Mouse (Mus musculus) liver, embryonic 16.5 days (tissue): Measurements from ENCODE around the gene Themis3. TPM values are rescaled to one million over a fixed set of nuclear protein-coding genes. Genes with fewer than 3 reads are reported as not detected.

Source experiments
- ATAC-seq: fragments of 200-750 bp; cut with Nextera tagmentation; 2 replicates; pipeline ENCODE4 v1.8.0; 2017; ENCODE audit warnings: low read depth, mild to moderate bottlenecking, moderate number of reproducible peaks, moderate library complexity
- H3K27ac ChIP-seq: fragments of 300-500 bp; sonication (generic); 2 replicates; pipeline ENCODE4 v1.5.1; 2014; ENCODE audit warnings: mild to moderate bottlenecking, low read length
- H3K27me3 ChIP-seq: fragments of 300-500 bp; sonication (generic); 2 replicates; pipeline ENCODE4 v1.6.1; 2014; ENCODE audit warnings: low read depth, low read length, mixed read lengths; ENCODE audit not compliant: control insufficient read depth, insufficient read depth
- H3K36me3 ChIP-seq: fragments of 300-500 bp; sonication (generic); 2 replicates; pipeline ENCODE4 v1.6.1; 2014; ENCODE audit warnings: mild to moderate bottlenecking; ENCODE audit not compliant: control insufficient read depth, insufficient read depth
- H3K4me1 ChIP-seq: fragments of 300-500 bp; sonication (generic); 2 replicates; pipeline ENCODE4 v1.6.1; 2014; ENCODE audit warnings: low read depth, low read length, mixed read lengths; ENCODE audit not compliant: control insufficient read depth
- H3K4me2 ChIP-seq: fragments of 300-500 bp; sonication (generic); 2 replicates; pipeline ENCODE4 v1.6.1; 2014; ENCODE audit warnings: low read depth, low read length, mixed read lengths
- H3K4me3 ChIP-seq: fragments of 300-500 bp; sonication (generic); 2 replicates; pipeline ENCODE4 v1.5.1; 2014; ENCODE audit warnings: low read depth, mild to moderate bottlenecking, low read length
- H3K9ac ChIP-seq: fragments of 300-500 bp; sonication (generic); 2 replicates; pipeline ENCODE4 v1.6.1; 2014; ENCODE audit warnings: low read depth, low read length
- H3K9me3 ChIP-seq: fragments of 300-500 bp; sonication (generic); replicated peaks from 2 replicates; pipeline ENCODE4 v1.6.1; 2016; ENCODE audit warnings: low read length; ENCODE audit not compliant: control insufficient read depth
- WGBS: fragments of 180-500 bp; shearing (Covaris S2); extraction: QIAGEN DNeasy Blood & Tissue Kit; methylation state at CpG from one replicate; pipeline ENCODE4 v1.1.7; 2014; ENCODE audit not compliant: insufficient replicate concordance; 5-methylcytosine and 5-hydroxymethylcytosine counted together
- polyA plus RNA-seq: library from polyadenylated mRNA; unstranded; fragments of >200 nt; fragmentation: Nextera tagmentation; extraction: Ambion mirVana; gene quantifications from 2 replicates; pipeline ENCODE4 v1.2.1, GENCODE M21; 2015

The Themis3 gene
- polyA plus RNA-seq, 1 experiment from 2014 or later = not detected

GRCm38 (mm10) chr17:66504964-66505363, 89.5 kb downstream of the Themis3 start:
- no peak for ATAC-seq
- Histone ChIP-seq H3K4me2 (no peak overlapping the region), H3K27ac (no peak overlapping the region), H3K36me3 (peaks cover 6% of the 10 kb centered on the region), H3K27me3 (no peaks in the 10 kb centered on the region), H3K9me3 (no peaks in the 10 kb centered on the region), H3K4me1 (no peaks in the 10 kb centered on the region), H3K4me3 (no peak overlapping the region), H3K9ac (no peak overlapping the region)
- WGBS = 89% methylated on average over 8 of the region's 8 CpGs

Other genes starting within 250 kb of the Themis3 start
- gene Mtcl1, start 144.9 kb downstream of the Themis3 start, polyA plus RNA-seq = 0.05 and 0.21 TPM in 2 replicates
- gene Rab12, start 74.9 kb downstream of the Themis3 start, polyA plus RNA-seq = 1.9 and 2.5 TPM in 2 replicates